Mouse (Mus musculus): ENCODE measurements at regions not wholly inside any gene's neighbourhood (a gene's known extent, or its start where the extent isn't known, plus 50 kb on each side); places are given as distances from the start of the nearest gene placed in this dataset.
"Not testable (repeated sequence)": the region's sequence is repeated elsewhere in the genome, so short reads cannot be mapped to it uniquely, and the experiment has no call there.

DNA sequence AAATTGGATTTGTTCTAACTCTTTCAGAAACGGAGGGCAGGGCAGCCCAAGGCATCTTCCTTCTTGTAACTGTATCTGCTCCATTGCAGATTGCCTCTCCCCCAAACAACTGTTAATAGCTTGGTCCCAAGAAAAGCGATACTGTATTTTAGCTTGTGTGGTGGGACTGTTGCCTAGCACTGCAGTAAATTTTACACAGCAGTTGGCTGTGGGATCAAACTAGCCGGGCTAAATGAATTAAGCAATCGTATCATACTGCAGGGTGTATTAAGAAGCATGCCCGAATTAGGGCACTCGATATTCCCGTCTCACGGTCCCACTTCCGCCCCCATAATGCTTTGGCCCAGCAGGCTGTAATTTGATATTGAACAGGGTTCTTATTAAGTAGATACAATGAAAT lies 210.2 kb upstream of the 1700056E22Rik start:
- Histone ChIP-seq H3K9ac (no peak overlapping the region), H3K27me3 (no peaks in the 10 kb centered on the region), H3K4me2 (replicated peaks) (peak overlapping the region; percentile 28), H3K27ac (no peak overlapping the region), H3K4me3 (no peak overlapping the region), H3K9me3 (no peaks in the 10 kb centered on the region), H3K4me1 (peaks cover 6% of the 10 kb centered on the region; the same call in 1 of the 2 replicates), H3K36me3 (no peaks in the 10 kb centered on the region)
- WGBS = 38% methylated on average over 9 of the region's 9 CpGs
- no peak for ATAC-seq (ENCODE audit: insufficient number of reproducible peaks, insufficient read depth, low FRiP score, low TSS enrichment)

- H3K4me3 ChIP-seq = no peak overlapping the region
- H3K4me1 ChIP-seq = peaks cover 6% of the 10 kb centered on the region; the same call in 1 of the 2 replicates
- H3K9me3 ChIP-seq = no peaks in the 10 kb centered on the region
- H3K27ac ChIP-seq = no peak overlapping the region
- H3K36me3 ChIP-seq = no peaks in the 10 kb centered on the region
- H3K4me2 ChIP-seq (replicated peaks) = no peak overlapping the region
- WGBS = 62% methylated on average over 4 of the region's 4 CpGs
- H3K9ac ChIP-seq = no peak overlapping the region
- no peak for ATAC-seq (ENCODE audit: insufficient number of reproducible peaks, insufficient read depth, low FRiP score, low TSS enrichment)
- peaks cover 7% of the 10 kb centered on the region; the same call in 1 of the 2 replicates for H3K27me3 ChIP-seq
Observed at GRCm38 (mm10) chr1:184241846-184242245, 207.7 kb upstream of the 1700056E22Rik start.

GRCm38 (mm10) chr1:184235131-184235983 lies 201.3 kb upstream of the 1700056E22Rik start:
- H3K4me3 ChIP-seq = peak overlapping the region; percentile 20
- H3K27me3 ChIP-seq = peaks cover 7% of the 10 kb centered on the region; the same call in 1 of the 2 replicates
- no peak overlapping the region for H3K27ac ChIP-seq
- whole genome bisulfite sequencing = 22% methylated on average over 25 of the region's 25 CpGs
- H3K9ac ChIP-seq = peak overlapping the region; percentile 27; the same call in 1 of the 2 replicates
- H3K36me3 ChIP-seq = no peaks in the 10 kb centered on the region
- no peaks in the 10 kb centered on the region for H3K9me3 ChIP-seq
- ATAC-seq (ENCODE audit: insufficient number of reproducible peaks, insufficient read depth, low FRiP score, low TSS enrichment) = no peak
- H3K4me1 ChIP-seq = peaks cover 6% of the 10 kb centered on the region; the same call in 1 of the 2 replicates
- peak overlapping the region; percentile 44 for H3K4me2 ChIP-seq (replicated peaks)

- Histone ChIP-seq H3K27ac (no peak overlapping the region), H3K36me3 (no peaks in the 10 kb centered on the region), H3K9me3 (no peaks in the 10 kb centered on the region), H3K9ac (no peak overlapping the region), H3K4me1 (peaks cover 6% of the 10 kb centered on the region; the same call in 1 of the 2 replicates), H3K4me2 (replicated peaks) (no peak overlapping the region), H3K4me3 (no peak overlapping the region), H3K27me3 (peaks cover 7% of the 10 kb centered on the region; the same call in 1 of the 2 replicates)
- ATAC-seq (ENCODE audit: insufficient number of reproducible peaks, insufficient read depth, low FRiP score, low TSS enrichment) = no peak
- WGBS = 63% methylated on average over 8 of the region's 8 CpGs
Observed at GRCm38 (mm10) chr1:184234320-184234988, 200.4 kb upstream of the 1700056E22Rik start.

- ATAC-seq (ENCODE audit: insufficient number of reproducible peaks, insufficient read depth, low FRiP score, low TSS enrichment) = no peak
- Histone ChIP-seq H3K9ac (no peak overlapping the region), H3K36me3 (no peaks in the 10 kb centered on the region), H3K4me2 (replicated peaks) (no peak overlapping the region), H3K9me3 (no peaks in the 10 kb centered on the region), H3K4me1 (peaks cover 6% of the 10 kb centered on the region; the same call in 1 of the 2 replicates), H3K27me3 (peaks cover 7% of the 10 kb centered on the region; the same call in 1 of the 2 replicates), H3K4me3 (no peak overlapping the region), H3K27ac (no peak overlapping the region)
- 58% methylated on average over 5 of the region's 5 CpGs for WGBS
Observed at GRCm38 (mm10) chr1:184233741-184234255, 199.7 kb upstream of the 1700056E22Rik start.

DNA sequence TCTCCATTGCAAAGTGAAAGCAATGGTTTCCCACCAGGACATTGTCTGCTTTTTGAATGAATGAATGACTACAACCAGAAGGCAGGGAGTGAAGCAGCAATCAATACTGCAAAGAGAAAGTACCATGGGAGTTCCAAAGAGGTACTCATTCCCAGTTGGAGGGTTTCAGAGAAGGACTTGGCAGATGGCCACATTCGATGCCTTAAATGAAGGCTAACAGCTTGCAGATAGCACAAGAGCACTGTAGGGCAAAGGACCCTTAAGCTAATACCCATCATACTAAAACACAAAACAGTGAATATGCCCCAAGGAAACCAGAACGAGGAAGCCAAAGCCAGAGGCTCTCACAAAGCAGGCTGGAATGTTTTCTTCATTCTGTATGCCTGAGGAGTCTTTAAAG lies 188.2 kb upstream of the 1700056E22Rik start:
- no peaks in the 10 kb centered on the region for H3K36me3 ChIP-seq
- 68% methylated on average over 2 of the region's 2 CpGs for WGBS
- no peaks in the 10 kb centered on the region for H3K27me3 ChIP-seq
- H3K4me3 ChIP-seq = no peak overlapping the region
- H3K9ac ChIP-seq = no peak overlapping the region
- H3K9me3 ChIP-seq = no peaks in the 10 kb centered on the region
- ATAC-seq (ENCODE audit: insufficient number of reproducible peaks, insufficient read depth, low FRiP score, low TSS enrichment) = no peak
- H3K27ac ChIP-seq = no peak overlapping the region
- H3K4me2 ChIP-seq (replicated peaks) = no peak overlapping the region
- no peaks in the 10 kb centered on the region for H3K4me1 ChIP-seq

DNA sequence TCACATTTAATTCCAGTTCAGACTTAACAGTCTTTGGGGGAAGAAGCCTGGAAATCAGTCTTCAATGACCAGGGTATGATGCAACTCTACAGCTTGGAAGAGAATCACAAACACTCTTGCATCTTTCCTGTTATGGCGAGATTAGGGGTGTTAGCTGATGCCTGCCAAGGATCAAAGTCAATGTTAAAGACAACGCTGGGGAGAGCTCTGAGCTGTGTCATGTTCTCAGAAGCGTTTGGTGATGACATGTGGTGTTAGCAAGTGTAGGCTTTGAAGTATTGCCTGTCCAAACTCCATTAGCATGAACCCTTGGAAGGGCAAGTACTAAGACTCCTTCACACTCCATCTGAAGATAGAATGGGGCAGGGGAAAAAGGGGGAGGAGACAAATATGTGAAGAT lies 187.7 kb upstream of the 1700056E22Rik start:
- H3K4me1 ChIP-seq = no peaks in the 10 kb centered on the region
- H3K27ac ChIP-seq = no peak overlapping the region
- no peaks in the 10 kb centered on the region for H3K36me3 ChIP-seq
- no peaks in the 10 kb centered on the region for H3K27me3 ChIP-seq
- no peaks in the 10 kb centered on the region for H3K9me3 ChIP-seq
- H3K4me3 ChIP-seq = no peak overlapping the region
- no peak overlapping the region for H3K4me2 ChIP-seq (replicated peaks)
- WGBS = 67% methylated on average over 3 of the region's 3 CpGs
- H3K9ac ChIP-seq = no peak overlapping the region
- ATAC-seq (ENCODE audit: insufficient number of reproducible peaks, insufficient read depth, low FRiP score, low TSS enrichment) = no peak

DNA sequence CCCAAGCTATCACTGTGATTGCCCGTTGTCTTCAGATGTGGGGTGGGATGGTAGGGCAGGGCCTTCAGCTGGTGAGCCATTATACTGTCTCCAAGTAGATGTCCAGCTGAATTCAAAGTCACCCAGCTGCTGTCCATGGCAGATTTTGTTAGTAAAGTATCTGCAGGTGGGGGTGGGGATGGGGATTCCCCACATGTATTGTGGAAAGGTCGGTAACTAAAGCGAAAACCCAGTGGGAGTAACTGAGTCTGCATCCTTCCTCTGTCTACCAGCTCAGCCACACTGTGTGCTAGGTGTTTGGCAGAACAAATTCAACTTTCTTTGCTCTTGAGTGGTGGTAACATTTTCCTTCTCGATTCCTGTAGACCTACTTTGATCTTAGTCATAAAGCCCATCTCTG lies 163.2 kb upstream of the 1700056E22Rik start:
- Histone ChIP-seq H3K4me1 (no peaks in the 10 kb centered on the region), H3K27me3 (no peaks in the 10 kb centered on the region), H3K9me3 (no peaks in the 10 kb centered on the region), H3K27ac (no peak overlapping the region), H3K4me3 (no peak overlapping the region), H3K9ac (no peak overlapping the region), H3K4me2 (replicated peaks) (no peak overlapping the region), H3K36me3 (no peaks in the 10 kb centered on the region)
- 91% methylated on average over 4 of the region's 4 CpGs for WGBS
- ATAC-seq (ENCODE audit: insufficient number of reproducible peaks, insufficient read depth, low FRiP score, low TSS enrichment) = no peak

DNA sequence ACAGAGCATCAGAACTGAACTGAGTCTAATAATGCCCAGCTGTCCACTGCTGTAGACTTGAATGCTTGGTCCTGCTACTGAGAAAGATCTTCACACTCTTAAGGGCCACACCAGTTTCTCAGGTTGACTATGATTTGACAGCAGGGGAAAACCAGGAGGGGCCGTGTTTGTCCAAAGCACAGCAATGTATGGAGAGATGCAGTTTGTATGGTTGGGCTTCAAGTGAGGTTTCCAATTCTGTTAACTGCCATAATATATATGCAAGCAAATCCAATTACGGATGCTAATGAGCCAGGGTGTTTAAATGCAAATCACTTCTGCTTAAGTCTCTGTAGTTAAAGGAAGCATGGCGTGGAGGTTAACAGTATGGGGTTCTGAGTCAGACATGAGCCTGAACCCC lies 157.2 kb upstream of the 1700056E22Rik start:
- Histone ChIP-seq H3K9ac (no peak overlapping the region), H3K9me3 (no peaks in the 10 kb centered on the region), H3K27ac (no peak overlapping the region), H3K4me3 (no peak overlapping the region), H3K4me1 (no peaks in the 10 kb centered on the region), H3K4me2 (replicated peaks) (no peak overlapping the region), H3K36me3 (no peaks in the 10 kb centered on the region), H3K27me3 (no peaks in the 10 kb centered on the region)
- WGBS = 89% methylated on average over 3 of the region's 3 CpGs
- no peak for ATAC-seq (ENCODE audit: insufficient number of reproducible peaks, insufficient read depth, low FRiP score, low TSS enrichment)

DNA sequence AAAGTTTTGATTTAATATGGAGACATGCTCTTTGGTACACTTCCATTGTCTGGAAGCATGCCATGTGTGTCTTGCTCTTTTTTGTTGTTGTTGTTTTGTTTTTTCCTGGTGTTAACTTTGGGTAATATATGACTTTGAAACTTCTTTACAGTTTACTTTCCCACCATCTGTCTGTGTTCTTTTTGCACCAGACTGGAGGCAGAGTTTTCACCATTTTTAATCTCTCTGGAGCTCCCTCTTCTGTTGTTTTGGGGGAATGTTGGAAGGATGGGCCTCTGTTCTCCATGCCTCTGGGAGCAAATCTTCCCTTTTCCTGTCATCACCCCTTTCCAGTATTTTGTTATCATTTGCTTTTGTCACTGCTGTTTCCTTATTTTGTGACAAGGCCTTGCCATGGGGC lies 153.5 kb upstream of the 1700056E22Rik start:
- Histone ChIP-seq H3K27ac (no peak overlapping the region), H3K9ac (no peak overlapping the region), H3K27me3 (no peaks in the 10 kb centered on the region), H3K4me1 (no peaks in the 10 kb centered on the region), H3K4me2 (replicated peaks) (no peak overlapping the region), H3K9me3 (no peaks in the 10 kb centered on the region), H3K36me3 (no peaks in the 10 kb centered on the region), H3K4me3 (no peak overlapping the region)
- no peak for ATAC-seq (ENCODE audit: insufficient number of reproducible peaks, insufficient read depth, low FRiP score, low TSS enrichment)

GRCm38 (mm10) chr1:184182163-184182562 lies 148.1 kb upstream of the 1700056E22Rik start:
- H3K36me3 ChIP-seq = no peaks in the 10 kb centered on the region
- no peaks in the 10 kb centered on the region for H3K27me3 ChIP-seq
- H3K9me3 ChIP-seq = no peaks in the 10 kb centered on the region
- ATAC-seq (ENCODE audit: insufficient number of reproducible peaks, insufficient read depth, low FRiP score, low TSS enrichment) = no peak
- no peak overlapping the region for H3K9ac ChIP-seq
- H3K4me1 ChIP-seq = no peaks in the 10 kb centered on the region
- no peak overlapping the region for H3K4me3 ChIP-seq
- 87% methylated on average over 4 of the region's 4 CpGs for WGBS
- no peak overlapping the region for H3K27ac ChIP-seq
- no peak overlapping the region for H3K4me2 ChIP-seq (replicated peaks)

DNA sequence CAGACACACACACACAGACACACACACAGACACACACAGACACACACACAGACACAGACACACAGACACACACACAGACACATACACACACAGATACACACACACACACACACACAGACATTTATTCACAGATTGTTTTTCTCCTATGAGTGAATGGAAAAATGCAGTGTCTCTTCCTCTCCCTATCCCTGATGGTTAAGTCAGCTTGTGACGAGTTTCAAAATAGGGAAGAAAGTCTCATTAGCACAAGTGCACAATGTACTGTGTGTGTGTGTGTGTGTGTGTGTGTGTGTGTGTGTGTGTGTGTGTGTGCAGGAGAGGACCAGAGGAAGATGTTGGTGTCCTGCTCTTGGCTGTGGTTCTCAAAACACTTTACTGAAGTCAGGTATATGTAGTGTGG lies 140.3 kb upstream of the 1700056E22Rik start:
- not testable (repeated sequence) for H3K9ac ChIP-seq; H3K27ac ChIP-seq; H3K4me1 ChIP-seq; H3K27me3 ChIP-seq; ATAC-seq (ENCODE audit: insufficient number of reproducible peaks, insufficient read depth, low FRiP score, low TSS enrichment); H3K4me2 ChIP-seq (replicated peaks); H3K36me3 ChIP-seq; H3K9me3 ChIP-seq; H3K4me3 ChIP-seq
- WGBS = 89% methylated on average over 1 of the region's 1 CpGs
